Mouse (Mus musculus) thymus, postnatal 10 days (tissue): Measurements from ENCODE around the gene Rtp3.

ENCODE experiments used
- DNase-seq, 2 experiments: peaks; one replicate each; pipeline ENCODE4 v3.0.0; 2021; ENCODE audit warnings: low spot score in 2 of 2

Gene Rtp3

GRCm38 (mm10) chr9:110990204-110990603 is at the start of gene Rtp3:
Rtp3 (minus strand) TSS chr9:110990583.
- DNase-seq, result no peak

GRCm38 (mm10) chr9:111039966-111040365 is 49.6 kb upstream of the Rtp3 start:
- DNase-seq, result no peak

- no peak for DNase-seq
These were observed 43.3 kb upstream of the Rtp3 start for GRCm38 (mm10) chr9:111033717-111034116.

- DNase-seq, result no peak
These were observed 36.4 kb upstream of the Rtp3 start for GRCm38 (mm10) chr9:111026791-111027190.

- no peak for DNase-seq
These were observed 28.6 kb upstream of the Rtp3 start, which contains the start of gene Ltf for GRCm38 (mm10) chr9:111019022-111019421. Ltf (plus strand) TSS chr9:111019271.

- DNase-seq, result no peak
These were observed 25.3 kb upstream of the Rtp3 start for GRCm38 (mm10) chr9:111015658-111016057.

GRCm38 (mm10) chr9:111012041-111012440 is 21.7 kb upstream of the Rtp3 start:
- no peak for DNase-seq

- DNase-seq, result no peak
These were observed 21.2 kb upstream of the Rtp3 start for GRCm38 (mm10) chr9:111011550-111011949.

- DNase-seq, result no peak
These were observed 19.4 kb upstream of the Rtp3 start for GRCm38 (mm10) chr9:111009763-111010162.

- DNase-seq, result no peak
These were observed 16.2 kb upstream of the Rtp3 start for GRCm38 (mm10) chr9:111006544-111006943.

- no peak for DNase-seq
These were observed 12.9 kb upstream of the Rtp3 start for GRCm38 (mm10) chr9:111003279-111003678.

GRCm38 (mm10) chr9:111001621-111002020 is 11.2 kb upstream of the Rtp3 start:
- no peak for DNase-seq

- DNase-seq, result no peak
These were observed 9.5 kb upstream of the Rtp3 start for GRCm38 (mm10) chr9:110999856-111000255.

GRCm38 (mm10) chr9:110999056-110999455 is 8.7 kb upstream of the Rtp3 start:
- no peak for DNase-seq

- DNase-seq, result peak; percentile 49 to 87
These were observed 6.9 kb upstream of the Rtp3 start for GRCm38 (mm10) chr9:110997245-110997644.

GRCm38 (mm10) chr9:110994716-110995172 is 4.4 kb upstream of the Rtp3 start:
- DNase-seq, result peak; percentile 76

- no peak for DNase-seq
These were observed 2.9 kb upstream of the Rtp3 start for GRCm38 (mm10) chr9:110993281-110993709.

GRCm38 (mm10) chr9:110989543-110989942 is 840 bp downstream of the Rtp3 start:
- DNase-seq, result no peak

- no peak for DNase-seq
These were observed 1.2 kb downstream of the Rtp3 start for GRCm38 (mm10) chr9:110989141-110989540.

GRCm38 (mm10) chr9:110988078-110988477 is 2.3 kb downstream of the Rtp3 start:
- no peak for DNase-seq

GRCm38 (mm10) chr9:110987331-110987730 is 3.1 kb downstream of the Rtp3 start:
- DNase-seq, result no peak

GRCm38 (mm10) chr9:110985951-110986350 is 4.4 kb downstream of the Rtp3 start:
- no peak for DNase-seq

- no peak for DNase-seq
These were observed 4.8 kb downstream of the Rtp3 start for GRCm38 (mm10) chr9:110985541-110985940.

- DNase-seq, result no peak
These were observed 6.3 kb downstream of the Rtp3 start for GRCm38 (mm10) chr9:110984096-110984495.
